Mouse (Mus musculus) heart, adult 2 months (tissue): Measurements from ENCODE around the gene Syngr3.

Experiments used
- CTCF ChIP-seq: fragments of 200-600 bp; IDR thresholded peaks from 2 replicates; pipeline ENCODE4 v1.8.1; 2022; ENCODE audit warnings: antibody characterized with exemption, mild to moderate bottlenecking, moderate library complexity
- EP300 ChIP-seq: fragments of 200-500 bp; IDR thresholded peaks from 2 replicates; pipeline ENCODE4 v1.6.1; 2011; ENCODE audit warnings: low read depth, low read length, control low read depth; ENCODE audit not compliant: insufficient read depth
- POLR2A ChIP-seq: fragments of 200-500 bp; IDR thresholded peaks from 2 replicates; pipeline ENCODE4 v1.6.1; 2011; ENCODE audit warnings: mild to moderate bottlenecking, low read depth, low read length, control low read depth; ENCODE audit not compliant: insufficient read depth

DNA sequence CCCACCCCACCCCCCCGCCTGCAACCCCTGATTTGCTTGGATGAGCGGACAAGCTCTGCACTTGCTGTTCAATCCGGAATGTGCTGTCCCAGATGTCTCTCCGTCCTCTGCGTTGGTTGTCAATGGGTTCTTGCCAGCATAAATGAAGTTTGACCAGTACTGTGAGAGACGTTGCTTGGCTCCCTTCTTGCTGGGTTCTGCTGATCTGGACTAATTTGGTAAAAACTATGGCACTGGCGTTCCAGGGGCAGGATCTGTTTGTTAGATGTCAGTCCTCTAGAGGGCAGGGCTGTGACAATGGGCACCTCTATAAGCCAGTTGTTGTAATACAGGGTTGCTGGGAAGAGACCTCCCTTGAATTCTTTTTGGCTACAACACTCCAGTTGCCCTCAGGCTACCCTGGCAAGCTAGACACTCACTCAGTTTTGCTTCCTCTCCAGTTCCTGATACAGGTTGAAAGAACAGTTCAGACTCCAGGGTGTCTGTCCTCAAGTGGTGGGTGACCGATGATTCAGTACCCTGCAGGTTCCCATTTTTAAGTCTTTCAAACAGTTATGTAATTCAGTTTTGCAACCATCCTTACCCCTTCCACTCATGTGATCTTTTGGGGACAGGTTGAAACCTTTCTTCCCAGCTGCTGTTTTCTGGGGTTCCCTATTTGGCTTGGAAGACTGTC is 47.5 kb upstream of the Syngr3 start:
- TF ChIP-seq CTCF (peak; percentile 36), POLR2A (no peak), EP300 (no peak)
